9 mouse cellular contexts compared by ENCODE assay signal in the genomic region with DNA sequence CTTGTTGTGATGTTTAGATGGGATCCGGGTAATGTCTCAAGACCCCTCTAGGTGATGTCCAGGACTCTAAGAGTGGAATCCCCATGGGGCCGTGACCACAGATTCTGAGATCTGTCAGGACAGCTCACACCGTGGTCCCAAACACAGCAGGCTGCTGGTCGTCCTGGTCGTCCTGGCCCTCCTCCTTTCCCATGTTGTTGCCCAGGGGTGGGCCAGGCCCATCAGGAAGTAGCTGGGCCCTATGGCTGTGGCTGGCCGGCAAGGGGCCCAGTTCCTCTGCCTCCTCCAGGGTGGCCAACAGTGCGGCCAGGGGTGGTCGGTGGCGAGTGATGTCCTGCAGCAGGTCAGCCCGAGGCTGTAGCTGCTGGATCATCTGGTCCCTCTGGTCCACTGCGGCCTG. TPM values are rescaled to one million over a fixed set of nuclear protein-coding genes. Genes with fewer than 3 reads are reported as not detected.
DNase-seq lines count a peak whose midpoint lies in the region; ATAC-seq and TF ChIP-seq lines count a peak whose summit lies in the region.
"Had no signal": no experiment of that assay in that cellular context is flagged by ENCODE, and none has a peak within 500 bp of the region (broad histone marks: within the 10 kb centered on the region; RNA-seq: fewer than 3 reads in every experiment).

No protein-coding gene starts in this region.

- no peak overlapping the region for H3K27ac ChIP-seq in liver, embryonic 11.5 days (ENCODE audit: low read depth, low read length)
- no peak overlapping the region for H3K27ac ChIP-seq in liver, postnatal 0 days (ENCODE audit: low read depth)
- H3K27ac ChIP-seq in hindbrain, embryonic 11.5 days (ENCODE audit: low read depth, low read length) = no peak overlapping the region
- 0 out of 2 replicates have a peak overlapping the region, but pooled peaks have one; percentile 91 for H3K27ac ChIP-seq in midbrain, embryonic 15.5 days
- H3K27ac ChIP-seq: liver, embryonic 14.5 days had no signal

- H3K4me2 ChIP-seq in liver, embryonic 11.5 days = peak overlapping the region; percentile 80
- H3K4me2 ChIP-seq in liver, postnatal 0 days (ENCODE audit: low read depth, low read length) = no peak overlapping the region
- peak overlapping the region; percentile 62; the same call in 1 of the 2 replicates for H3K4me2 ChIP-seq in hindbrain, embryonic 11.5 days (replicated peaks; ENCODE audit: low read depth, low read length)
- H3K4me2 ChIP-seq in midbrain, embryonic 15.5 days = peak overlapping the region; percentile 84

- H3K27me3 ChIP-seq in liver, embryonic 11.5 days (replicated peaks; ENCODE audit: control insufficient read depth, insufficient read depth, low read length) = no peaks in the 10 kb centered on the region
- H3K27me3 ChIP-seq in liver, postnatal 0 days (ENCODE audit: insufficient read depth, low read length) = no peaks in the 10 kb centered on the region
- H3K27me3 ChIP-seq in hindbrain, embryonic 11.5 days (ENCODE audit: control insufficient read depth, insufficient read depth, low read length) = no peaks in the 10 kb centered on the region
- H3K27me3 ChIP-seq in midbrain, embryonic 15.5 days (replicated peaks) = no peaks in the 10 kb centered on the region

- ATAC-seq in liver, embryonic 11.5 days (replicated peaks; ENCODE audit: low FRiP score) = no peak
- no peak for ATAC-seq in liver, postnatal 0 days
- ATAC-seq in hindbrain, embryonic 11.5 days (ENCODE audit: low FRiP score) = no peak
- no peak for ATAC-seq in midbrain, embryonic 15.5 days (replicated peaks)

- H3K36me3 ChIP-seq in liver, embryonic 11.5 days (ENCODE audit: control insufficient read depth, insufficient read depth, low read length) = peaks cover 25% of the 10 kb centered on the region
- H3K36me3 ChIP-seq in liver, postnatal 0 days (replicated peaks; ENCODE audit: insufficient read depth, low read length) = peaks cover 18% of the 10 kb centered on the region
- H3K36me3 ChIP-seq in hindbrain, embryonic 11.5 days (ENCODE audit: control insufficient read depth, insufficient read depth, low read length) = peaks cover 10% of the 10 kb centered on the region
- peaks cover 13% of the 10 kb centered on the region for H3K36me3 ChIP-seq in midbrain, embryonic 15.5 days (replicated peaks)

- no peak for TF ChIP-seq CTCF in liver, postnatal 0 days (IDR thresholded peaks at IDR 0.05; ENCODE audit: low read depth)

- WGBS in liver, embryonic 11.5 days = 49% methylated on average over 11 of the region's 11 CpGs
- 75% methylated on average over 10 of the region's 11 CpGs for WGBS in liver, postnatal 0 days (ENCODE audit: insufficient replicate concordance)
- 64% methylated on average over 11 of the region's 11 CpGs for WGBS in hindbrain, embryonic 11.5 days
- 65% methylated on average over 11 of the region's 11 CpGs for WGBS in midbrain, embryonic 15.5 days

- H3K9ac ChIP-seq in liver, embryonic 11.5 days (ENCODE audit: low read depth, low read length) = no peak overlapping the region
- H3K9ac ChIP-seq in liver, postnatal 0 days (replicated peaks) = no peak overlapping the region
- peak overlapping the region; percentile 31; the same call in 1 of the 2 replicates for H3K9ac ChIP-seq in hindbrain, embryonic 11.5 days (ENCODE audit: low read depth, low read length)
- peak overlapping the region; percentile 87; the same call in 1 of the 2 replicates for H3K9ac ChIP-seq in midbrain, embryonic 15.5 days

- H3K4me3 ChIP-seq in liver, embryonic 11.5 days (ENCODE audit: low read depth, low read length) = no peak overlapping the region; the same call in 1 of the 2 replicates
- H3K4me3 ChIP-seq in liver, postnatal 0 days (ENCODE audit: low read depth, low read length) = no peak overlapping the region
- 0 out of 2 replicates have a peak overlapping the region, but pooled peaks have one; percentile 79 for H3K4me3 ChIP-seq in hindbrain, embryonic 11.5 days (ENCODE audit: low read depth, low read length)
- peak overlapping the region; percentile 79 for H3K4me3 ChIP-seq in midbrain, embryonic 15.5 days

- peaks cover 16% of the 10 kb centered on the region for H3K4me1 ChIP-seq in liver, embryonic 11.5 days (replicated peaks; ENCODE audit: control insufficient read depth, insufficient read depth, low read length)
- H3K4me1 ChIP-seq in liver, postnatal 0 days (ENCODE audit: insufficient read depth) = peaks cover 19% of the 10 kb centered on the region
- H3K4me1 ChIP-seq in hindbrain, embryonic 11.5 days (replicated peaks; ENCODE audit: control insufficient read depth, insufficient read depth, low read length) = 0 out of 2 replicates have a peak, but pooled peaks cover 5% of the 10 kb centered on the region
- H3K4me1 ChIP-seq in midbrain, embryonic 15.5 days = peaks cover 33% of the 10 kb centered on the region

- H3K9me3 ChIP-seq in liver, embryonic 11.5 days (ENCODE audit: control insufficient read depth, low read length) = no peaks in the 10 kb centered on the region
- no peaks in the 10 kb centered on the region for H3K9me3 ChIP-seq in liver, postnatal 0 days (ENCODE audit: low read length)
- H3K9me3 ChIP-seq in hindbrain, embryonic 11.5 days (ENCODE audit: control insufficient read depth, low read length) = no peaks in the 10 kb centered on the region
- no peaks in the 10 kb centered on the region for H3K9me3 ChIP-seq in midbrain, embryonic 15.5 days

- peak; percentile 38 for DNase-seq in cerebellum, adult 11 months
- no peak for DNase-seq in cerebellum, postnatal 14 days
- DNase-seq in liver, embryonic 11.5 days (ENCODE audit: low spot score) = no peak
- no peak for DNase-seq in liver, postnatal 0 days
- DNase-seq in hindbrain, embryonic 11.5 days (ENCODE audit: low spot score) = no peak
- no peak for DNase-seq in lung, postnatal 10 days
- no peak for DNase-seq in lung, postnatal 4 days

- TF ChIP-seq EP300 in liver, postnatal 0 days (IDR thresholded peaks at IDR 0.05; ENCODE audit: low read depth) = no peak

RNA-seq across cellular contexts. Expression of gene Ndufa11, which starts 2.2 kb away (rescaled TPM):
- polyA plus RNA-seq in liver, embryonic 11.5 days (2014; fragmentation: Nextera tagmentation; extraction: Ambion mirVana) = 343 and 358 TPM in 2 replicates
- polyA plus RNA-seq in liver, postnatal 0 days (2015; fragmentation: Nextera tagmentation; extraction: Ambion mirVana) = 281 and 298 TPM in 2 replicates
- 363 and 381 TPM in 2 replicates for polyA plus RNA-seq in hindbrain, embryonic 11.5 days (2014; fragmentation: Nextera tagmentation; extraction: Ambion mirVana)
- polyA plus RNA-seq in midbrain, embryonic 15.5 days (2015; fragmentation: Nextera tagmentation; extraction: Ambion mirVana) = 516 and 531 TPM in 2 replicates

RNA-seq across cellular contexts. Expression of gene Vmac, which starts 2.5 kb away (rescaled TPM):
- 9.1 and 10.7 TPM in 2 replicates for polyA plus RNA-seq in liver, embryonic 11.5 days (2014; fragmentation: Nextera tagmentation; extraction: Ambion mirVana)
- polyA plus RNA-seq in liver, postnatal 0 days (2015; fragmentation: Nextera tagmentation; extraction: Ambion mirVana) = 3.3 and 4.1 TPM in 2 replicates
- 15.6 and 18.1 TPM in 2 replicates for polyA plus RNA-seq in hindbrain, embryonic 11.5 days (2014; fragmentation: Nextera tagmentation; extraction: Ambion mirVana)
- polyA plus RNA-seq in midbrain, embryonic 15.5 days (2015; fragmentation: Nextera tagmentation; extraction: Ambion mirVana) = 15.5 and 18.2 TPM in 2 replicates

RNA-seq across cellular contexts. Expression of gene Nrtn, which starts 42.0 kb away (rescaled TPM):
- 5.2 and 5.3 TPM in 2 replicates for polyA plus RNA-seq in liver, embryonic 11.5 days (2014; fragmentation: Nextera tagmentation; extraction: Ambion mirVana)
- polyA plus RNA-seq in liver, postnatal 0 days (2015; fragmentation: Nextera tagmentation; extraction: Ambion mirVana) = 1.2 and 2.2 TPM in 2 replicates
- 4.4 and 4.6 TPM in 2 replicates for polyA plus RNA-seq in hindbrain, embryonic 11.5 days (2014; fragmentation: Nextera tagmentation; extraction: Ambion mirVana)
- polyA plus RNA-seq in midbrain, embryonic 15.5 days (2015; fragmentation: Nextera tagmentation; extraction: Ambion mirVana) = 4.1 and 4.6 TPM in 2 replicates

RNA-seq across cellular contexts. Expression of gene Ranbp3, which starts 42.3 kb away (rescaled TPM):
- polyA plus RNA-seq in liver, embryonic 11.5 days (2014; fragmentation: Nextera tagmentation; extraction: Ambion mirVana) = 94.3 and 105 TPM in 2 replicates
- 19.6 and 21.8 TPM in 2 replicates for polyA plus RNA-seq in liver, postnatal 0 days (2015; fragmentation: Nextera tagmentation; extraction: Ambion mirVana)
- polyA plus RNA-seq in hindbrain, embryonic 11.5 days (2014; fragmentation: Nextera tagmentation; extraction: Ambion mirVana) = 94.2 and 104 TPM in 2 replicates
- polyA plus RNA-seq in midbrain, embryonic 15.5 days (2015; fragmentation: Nextera tagmentation; extraction: Ambion mirVana) = 109 and 116 TPM in 2 replicates

RNA-seq across cellular contexts. Expression of gene Dus3l, which starts 49.2 kb away (rescaled TPM):
- 34.5 and 36.9 TPM in 2 replicates for polyA plus RNA-seq in liver, embryonic 11.5 days (2014; fragmentation: Nextera tagmentation; extraction: Ambion mirVana)
- polyA plus RNA-seq in liver, postnatal 0 days (2015; fragmentation: Nextera tagmentation; extraction: Ambion mirVana) = 9.1 TPM in 2 replicates
- polyA plus RNA-seq in hindbrain, embryonic 11.5 days (2014; fragmentation: Nextera tagmentation; extraction: Ambion mirVana) = 30.3 and 35.4 TPM in 2 replicates
- polyA plus RNA-seq in midbrain, embryonic 15.5 days (2015; fragmentation: Nextera tagmentation; extraction: Ambion mirVana) = 100.0 and 104 TPM in 2 replicates

Comparison
In these comparisons a context has a peak if more than half of its experiments do, and no peak if none do; other contexts are left out.
1. H3K4me3 ChIP-seq: peak in hindbrain, embryonic 11.5 days (single experiment) and midbrain, embryonic 15.5 days (single experiment); none in liver, embryonic 11.5 days (single experiment) and liver, postnatal 0 days (single experiment).
2. H3K9ac ChIP-seq: peak in hindbrain, embryonic 11.5 days (single experiment) and midbrain, embryonic 15.5 days (single experiment); none in liver, embryonic 11.5 days (single experiment) and liver, postnatal 0 days (single experiment).